Mouse (Mus musculus) kidney, postnatal 4 days (tissue): Measurements from ENCODE around the gene Satb2.
A peak's percentile ranks its signal among the peaks of the same experiment; 100 is the strongest.

Source experiments
- DNase-seq, 2 experiments: peaks; one replicate each; pipeline ENCODE4 v3.0.0; 2021; ENCODE audit warnings: mixed read lengths in 2 of 2

Satb2 gene

DNA sequence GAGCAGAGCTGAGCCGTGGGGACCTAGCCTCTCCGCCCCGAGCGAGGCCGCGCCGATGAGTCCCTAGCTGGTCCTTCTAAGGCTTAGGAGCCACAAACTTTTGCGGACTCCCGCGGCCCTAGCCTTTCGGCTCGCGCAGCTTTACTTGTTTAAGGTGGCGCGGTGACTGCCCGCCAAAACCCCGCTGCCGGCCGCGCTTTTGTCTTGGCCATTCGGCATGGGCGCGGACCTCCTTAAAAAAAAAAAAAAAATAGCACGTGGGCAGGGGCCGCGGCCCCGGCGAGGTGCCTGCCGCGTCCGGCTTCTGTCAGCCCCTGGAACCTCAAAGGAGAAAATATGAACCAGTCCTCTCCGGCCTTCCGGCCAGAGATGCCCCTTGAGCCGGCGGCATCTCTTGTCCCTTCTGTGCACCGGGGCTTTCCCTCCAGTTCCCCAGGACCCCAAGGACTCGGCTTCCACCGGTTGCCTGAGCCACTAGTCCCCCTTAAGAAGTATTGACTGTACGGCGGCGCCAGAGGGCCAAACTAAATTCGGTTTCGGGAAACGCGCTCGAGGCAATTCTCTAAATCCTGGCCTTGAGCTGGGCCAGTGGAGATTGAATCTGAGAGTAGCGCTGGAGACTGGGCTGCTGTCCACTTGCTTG lies 5.4 kb downstream of the Satb2 start:
- DNase-seq: peak; percentile 98

DNA sequence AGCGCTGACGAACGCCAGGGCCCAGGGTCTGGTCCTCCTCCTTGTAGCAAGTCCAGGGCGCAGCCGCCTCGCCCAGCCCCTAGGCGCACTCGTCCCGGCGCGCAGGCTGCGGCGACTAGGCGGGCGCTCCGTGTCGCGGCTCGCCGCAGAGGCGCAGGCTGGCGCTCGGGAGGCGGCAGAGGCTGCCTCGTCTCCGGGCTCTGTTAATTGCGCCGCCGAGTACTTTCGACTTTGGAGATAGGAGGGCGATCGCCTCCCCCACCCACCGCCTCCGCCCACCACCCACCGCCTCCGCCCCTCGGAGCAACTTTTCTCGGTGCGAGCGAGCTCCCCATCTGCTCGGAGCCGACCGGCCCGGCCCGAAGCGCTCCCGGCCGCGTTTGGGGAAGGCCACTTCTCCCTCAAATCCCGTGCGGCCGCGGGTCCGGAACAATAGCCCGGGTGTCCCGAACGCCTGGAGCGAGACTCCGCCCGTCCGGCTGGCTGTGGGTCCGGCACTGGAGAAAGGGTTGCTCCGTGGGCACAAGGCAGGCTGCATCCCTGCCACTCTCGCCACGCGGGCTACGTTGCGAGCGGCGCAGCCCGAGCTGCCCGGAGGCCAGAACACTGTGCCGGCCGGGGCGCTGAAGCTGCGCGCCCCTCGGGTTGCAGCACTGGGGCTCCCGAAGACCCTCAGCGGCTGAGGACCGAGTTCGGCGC lies 6.0 kb downstream of the Satb2 start:
- DNase-seq: peak; percentile 67 to 80

GRCm38 (mm10) chr1:56971942-56972250 lies 6.6 kb downstream of the Satb2 start:
- DNase-seq: no peak

DNA sequence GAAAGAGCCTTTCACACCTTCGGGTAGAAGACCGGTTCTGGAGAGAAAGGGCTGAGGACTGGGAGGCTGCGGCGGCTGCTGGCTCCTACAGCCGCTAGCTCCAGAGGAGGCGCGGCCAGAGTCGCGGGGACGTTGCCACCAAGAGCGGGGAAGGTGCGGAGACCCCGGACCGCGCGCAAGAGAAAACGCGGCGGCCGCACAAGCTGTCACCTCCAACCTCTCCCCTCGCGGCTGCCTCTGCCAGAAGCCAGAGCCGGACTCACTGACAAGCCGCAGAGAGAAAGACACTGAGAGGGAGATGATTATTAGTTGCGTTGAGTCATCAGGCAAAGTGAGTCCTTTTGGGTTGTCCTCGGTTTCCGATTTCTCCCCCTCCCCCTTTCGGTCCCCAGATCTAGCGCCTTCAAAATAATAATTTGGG lies 7.0 kb downstream of the Satb2 start:
- peak in 1 of 2 experiments; percentile 52 for DNase-seq

DNA sequence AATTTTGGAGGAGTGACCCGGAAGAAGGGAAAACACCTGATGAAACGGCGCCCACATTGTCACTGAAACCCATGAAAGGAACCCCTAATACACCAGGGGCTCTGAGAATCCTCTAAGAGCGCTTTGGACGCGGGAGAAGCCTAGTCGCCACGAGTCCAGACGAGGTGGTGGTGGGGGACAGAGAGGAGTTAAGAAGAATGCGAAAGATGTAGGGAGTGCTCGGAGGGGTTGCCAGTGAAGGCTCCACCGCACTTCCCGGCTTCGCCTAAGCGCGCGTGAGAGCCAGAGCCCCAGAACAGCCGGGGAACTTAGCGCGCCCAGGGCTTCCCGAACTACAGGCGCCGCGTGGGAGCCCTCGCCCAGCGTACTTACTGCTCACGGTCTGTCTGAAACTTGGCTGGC lies 7.7 kb downstream of the Satb2 start:
- DNase-seq: peak; percentile 50 to 61

DNA sequence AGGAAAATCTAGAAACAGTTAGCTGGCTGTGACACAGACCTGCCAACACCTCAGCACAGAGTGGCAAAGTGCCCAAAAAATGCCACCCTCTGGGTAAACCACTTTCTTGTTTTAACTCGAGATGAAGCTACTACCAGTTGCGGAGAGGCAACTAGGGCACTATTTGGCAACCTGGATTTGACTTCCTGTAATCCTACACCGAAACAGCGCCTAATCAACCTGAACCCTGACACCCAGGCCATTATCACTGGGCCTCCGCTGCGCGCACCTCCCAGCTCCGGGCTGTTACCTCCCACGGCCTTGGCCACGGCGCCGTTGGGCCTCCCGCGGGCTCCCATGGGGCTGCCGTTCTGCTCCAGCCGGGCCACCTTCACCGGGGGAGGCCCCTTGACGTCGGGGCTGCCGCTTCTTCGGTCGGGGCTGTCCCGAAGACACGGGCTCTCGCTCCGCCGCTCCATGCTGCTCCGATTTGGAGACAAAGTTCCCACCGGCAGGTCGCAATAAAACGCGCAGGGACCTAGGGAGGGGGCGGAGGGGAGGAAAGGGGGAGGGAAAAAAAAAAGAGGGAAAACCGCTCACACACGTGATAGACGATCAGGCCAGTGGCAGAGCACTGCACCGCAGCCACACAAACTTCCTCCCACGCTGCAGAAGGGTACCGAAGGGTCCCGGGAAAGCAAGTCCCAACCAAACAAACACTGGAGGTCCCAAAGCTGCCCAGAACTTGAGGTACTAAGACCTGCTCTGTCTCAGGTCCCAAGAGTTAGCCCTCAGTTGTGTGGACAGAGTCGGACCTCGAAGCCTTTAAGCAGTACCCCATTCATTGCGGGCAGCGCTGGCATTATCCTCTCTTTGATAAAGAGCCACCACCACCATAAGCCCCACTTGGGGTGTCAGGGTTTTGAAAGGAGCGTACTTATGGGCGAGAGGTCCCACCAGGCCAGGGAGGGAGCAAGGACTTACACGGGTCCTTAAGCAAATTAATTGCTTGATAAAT lies 8.8 kb downstream of the Satb2 start:
- DNase-seq: peak; percentile 53 to 66

DNA sequence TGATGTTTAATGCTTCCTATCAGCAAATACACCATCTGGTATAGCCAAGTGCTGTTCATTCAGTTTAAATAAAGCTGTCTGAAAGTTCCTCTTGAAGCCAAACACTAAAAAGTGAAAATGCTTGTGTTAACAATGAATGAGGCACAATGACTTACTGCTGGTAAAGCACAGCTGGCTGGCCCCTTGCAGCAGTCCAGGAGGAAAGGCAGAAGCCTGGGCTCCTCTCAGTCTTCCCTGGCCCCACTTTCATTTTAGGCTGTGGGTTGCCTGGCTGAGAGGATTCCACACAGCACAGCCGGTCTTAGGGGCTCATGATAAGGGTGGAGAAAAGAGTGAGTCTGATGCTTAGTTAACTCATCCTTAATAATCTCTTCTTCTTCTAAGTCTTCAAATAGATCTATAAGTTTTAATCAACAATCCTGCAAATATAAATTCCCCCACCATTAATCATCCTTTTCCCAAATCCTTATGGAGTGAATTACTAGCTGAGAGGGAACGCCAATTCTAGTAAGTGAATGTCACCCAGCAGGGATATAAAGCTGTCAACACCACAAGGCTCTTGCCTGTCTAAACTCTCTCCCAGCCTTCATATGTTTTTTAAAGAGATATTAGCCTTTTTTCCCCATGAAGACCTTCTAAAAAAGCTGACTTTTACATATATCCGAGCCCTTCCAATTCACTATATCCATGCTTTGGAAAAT lies 12.4 kb downstream of the Satb2 start:
- no peak for DNase-seq

- no peak for DNase-seq
Measured at GRCm38 (mm10) chr1:56964493-56964892, 14.0 kb downstream of the Satb2 start.

- no peak for DNase-seq
Measured at GRCm38 (mm10) chr1:56963291-56963690, 15.2 kb downstream of the Satb2 start.

DNA sequence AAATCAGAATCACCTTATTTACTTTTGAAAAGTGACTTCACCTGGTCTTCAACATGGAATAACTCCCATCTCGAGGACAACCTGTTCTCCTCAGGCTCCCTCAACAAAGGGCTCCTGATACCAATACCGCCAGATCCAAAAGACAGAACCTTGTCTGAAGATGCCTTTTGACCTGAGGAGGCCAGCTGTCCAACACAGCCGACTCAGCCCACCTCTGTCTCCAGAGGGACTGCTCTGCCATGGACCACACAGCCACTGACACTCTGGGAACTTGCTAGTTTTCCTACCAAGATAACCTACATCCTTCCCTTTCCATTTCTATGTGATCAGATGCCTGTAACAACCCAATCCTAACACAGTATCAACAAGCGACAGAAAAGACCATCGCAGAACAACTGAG lies 19.5 kb downstream of the Satb2 start:
- DNase-seq: no peak

DNA sequence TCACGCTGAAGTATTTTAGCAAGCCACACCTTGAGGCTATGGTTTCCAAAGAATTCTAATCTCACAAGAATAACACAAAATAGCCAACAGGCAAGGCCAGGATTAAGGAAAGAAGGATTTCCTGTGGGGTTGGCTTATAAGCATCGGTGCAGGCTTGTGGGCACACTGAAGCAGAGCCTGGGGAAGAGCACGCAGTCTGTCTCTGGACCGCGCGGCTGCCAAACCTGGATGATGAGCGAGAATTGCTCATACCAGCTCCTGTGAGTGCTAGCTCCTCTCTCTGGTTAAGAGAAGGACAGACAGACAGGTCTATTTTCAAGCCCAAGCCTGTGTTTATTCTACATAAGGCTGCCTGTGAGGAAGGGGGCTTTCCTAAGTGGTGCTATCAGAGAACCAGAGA lies 20.5 kb downstream of the Satb2 start:
- no peak for DNase-seq

GRCm38 (mm10) chr1:56956811-56957210 lies 21.6 kb downstream of the Satb2 start:
- no peak for DNase-seq

GRCm38 (mm10) chr1:56955739-56956085 lies 22.7 kb downstream of the Satb2 start:
- no peak for DNase-seq

DNA sequence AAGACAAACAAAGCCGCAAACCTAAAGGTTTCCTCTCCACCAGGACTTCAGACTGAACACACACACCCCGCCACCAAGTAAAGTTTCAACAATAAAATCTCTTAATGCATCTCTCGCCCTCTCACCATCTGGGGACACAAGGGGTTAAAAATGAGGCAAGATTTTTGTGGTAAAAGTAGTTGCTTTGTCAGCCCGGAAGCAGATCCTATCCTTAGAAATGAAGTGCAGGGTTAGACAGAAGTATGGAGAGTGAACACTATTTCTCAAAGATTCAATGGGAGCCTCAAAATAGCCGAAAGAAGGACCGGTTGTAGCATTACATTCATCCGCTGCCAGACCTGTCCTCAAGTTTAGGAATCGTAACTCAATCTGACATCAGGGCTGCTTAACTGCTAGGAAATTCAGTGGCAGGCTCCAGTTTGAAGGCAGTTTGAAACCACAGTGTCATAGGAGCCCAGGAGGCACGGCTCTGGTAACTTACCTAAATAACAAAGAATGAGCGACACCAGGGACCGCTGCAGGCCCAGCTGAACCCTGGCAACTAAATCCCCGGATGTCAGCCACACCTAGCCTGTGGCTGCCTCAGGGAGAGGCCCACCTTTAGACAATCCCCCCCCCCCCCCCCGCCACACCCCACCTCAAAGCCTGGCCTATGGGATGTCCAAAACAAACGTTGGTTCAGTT lies 23.3 kb downstream of the Satb2 start:
- DNase-seq: no peak

- DNase-seq: no peak
Measured at GRCm38 (mm10) chr1:56953538-56953937, 24.9 kb downstream of the Satb2 start.

DNA sequence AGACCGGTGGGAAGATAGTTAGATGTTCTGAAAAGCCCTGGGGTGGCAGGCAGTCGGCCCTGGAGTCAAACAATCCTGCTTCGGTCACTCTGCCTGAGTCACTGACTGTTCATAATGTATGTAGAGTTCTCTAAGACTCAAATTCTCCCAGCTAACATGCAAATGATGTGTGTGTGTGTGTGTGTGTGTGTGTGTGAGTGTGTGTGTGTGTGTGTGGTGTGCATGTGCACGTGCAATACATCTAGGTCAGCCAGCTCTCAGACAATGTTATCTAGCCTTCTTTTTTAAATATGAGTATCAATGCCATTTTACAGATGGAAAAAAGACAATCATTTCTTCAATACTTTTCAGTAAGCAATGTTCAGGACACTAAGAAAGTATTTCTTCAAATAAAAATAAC lies 26.5 kb downstream of the Satb2 start:
- no peak for DNase-seq

DNA sequence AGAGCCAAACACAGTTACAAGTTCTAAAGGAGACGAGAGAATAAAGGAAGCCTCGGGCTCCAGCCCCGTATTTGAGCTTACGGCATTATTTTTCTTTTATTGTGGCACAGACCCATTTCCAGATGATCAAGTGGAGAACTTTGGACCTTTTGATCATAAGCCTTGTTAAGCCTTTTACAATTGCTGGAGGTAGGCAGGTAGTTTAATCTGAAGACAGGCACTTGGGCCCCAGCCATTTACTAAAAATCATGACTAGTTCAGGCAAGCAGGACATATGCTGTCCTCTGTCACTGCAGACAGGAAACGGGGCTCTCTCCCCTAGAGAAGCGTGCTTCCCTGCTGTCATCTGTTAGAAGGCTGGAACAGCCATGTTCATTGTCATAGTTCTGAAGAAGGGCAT lies 26.9 kb downstream of the Satb2 start:
- no peak for DNase-seq

DNA sequence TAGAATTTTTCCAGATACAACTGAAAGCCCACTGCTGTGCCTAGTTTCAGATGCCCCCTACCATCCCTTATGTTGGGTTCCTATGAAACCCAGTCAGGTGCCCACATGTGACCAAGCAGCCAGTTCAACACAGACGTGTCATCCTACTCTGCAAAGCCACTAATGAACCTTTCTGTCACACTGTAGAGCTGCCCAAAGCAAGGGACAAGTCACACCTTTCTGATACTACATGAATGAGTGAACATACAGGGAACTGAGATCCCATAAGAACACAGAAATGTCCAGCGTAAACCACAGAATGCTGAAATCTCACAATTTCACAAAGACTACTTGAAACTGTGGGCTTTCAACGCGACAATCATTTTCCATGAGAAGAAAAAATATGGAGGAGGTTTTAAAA lies 39.0 kb downstream of the Satb2 start:
- no peak for DNase-seq

- no peak for DNase-seq
Measured at GRCm38 (mm10) chr1:56938432-56938831, 40.0 kb downstream of the Satb2 start.

GRCm38 (mm10) chr1:56936554-56936953 lies 41.9 kb downstream of the Satb2 start:
- no peak for DNase-seq

- no peak for DNase-seq
Measured at GRCm38 (mm10) chr1:56933821-56934220, 44.6 kb downstream of the Satb2 start.

- no peak for DNase-seq
Measured at GRCm38 (mm10) chr1:56930096-56930495, 48.4 kb downstream of the Satb2 start.

DNA sequence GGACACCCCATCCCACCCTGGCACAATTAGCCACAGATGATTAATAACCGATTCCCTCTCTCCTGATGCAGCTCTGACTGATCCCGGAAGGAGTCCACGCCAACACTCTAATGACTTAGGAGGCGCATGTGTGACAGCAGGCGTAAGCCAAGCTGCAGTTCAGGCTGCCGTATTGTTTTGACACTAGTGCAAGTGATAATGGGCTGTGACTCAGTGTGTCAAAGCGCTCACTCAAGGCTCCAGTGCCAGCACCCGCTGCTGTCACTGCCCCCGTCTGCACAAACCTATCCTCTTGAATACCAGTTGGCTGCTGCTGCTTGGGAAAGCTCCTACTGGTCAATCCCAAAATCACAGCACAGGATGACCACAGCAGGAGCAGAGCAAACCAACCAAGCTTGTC lies 49.7 kb downstream of the Satb2 start:
- no peak for DNase-seq
